Mouse (Mus musculus): Measurements from ENCODE around the gene Hist1h4m.
"Not testable (repeated sequence)": the region's sequence is repeated elsewhere in the genome, so short reads cannot be mapped to it uniquely, and the experiment has no call there.

The Hist1h4m gene

GRCm38 (mm10) chr13:21811539-21811938, at the start of gene Hist1h4m:
Hist1h4m (plus strand) TSS chr13:21811746.
- DNase-seq (ENCODE audit: extremely low read depth, insufficient read length, low spot score): not testable (repeated sequence)

- DNase-seq (ENCODE audit: extremely low read depth, insufficient read length, low spot score): peak; percentile 66
Observed at GRCm38 (mm10) chr13:21778814-21779766, 32.5 kb upstream of the Hist1h4m start.

- peak; percentile 94 for DNase-seq (ENCODE audit: extremely low read depth, insufficient read length, low spot score)
Observed at GRCm38 (mm10) chr13:21779767-21780731, 31.5 kb upstream of the Hist1h4m start, which contains the start of gene Hist1h1b. Hist1h1b (minus strand) TSS chr13:21780625.

- peak; percentile 28 for DNase-seq (ENCODE audit: extremely low read depth, insufficient read length, low spot score)
Observed at GRCm38 (mm10) chr13:21781021-21781555, 30.5 kb upstream of the Hist1h4m start.

- peak; percentile 29 for DNase-seq (ENCODE audit: extremely low read depth, insufficient read length, low spot score)
Observed at GRCm38 (mm10) chr13:21781639-21782038, 29.9 kb upstream of the Hist1h4m start.

GRCm38 (mm10) chr13:21782361-21783254, 28.9 kb upstream of the Hist1h4m start:
- peak; percentile 85 for DNase-seq (ENCODE audit: extremely low read depth, insufficient read length, low spot score)

GRCm38 (mm10) chr13:21783255-21783617, 28.3 kb upstream of the Hist1h4m start, which contains the start of gene Hist1h3i:
Hist1h3i (minus strand) TSS chr13:21783370.
- peak; percentile 89 for DNase-seq (ENCODE audit: extremely low read depth, insufficient read length, low spot score)

GRCm38 (mm10) chr13:21783734-21784161, 27.8 kb upstream of the Hist1h4m start:
- DNase-seq (ENCODE audit: extremely low read depth, insufficient read length, low spot score): peak; percentile 48

- no peak for DNase-seq (ENCODE audit: extremely low read depth, insufficient read length, low spot score)
Observed at GRCm38 (mm10) chr13:21784311-21784710, 27.2 kb upstream of the Hist1h4m start.

GRCm38 (mm10) chr13:21786189-21786898, 25.2 kb upstream of the Hist1h4m start:
- DNase-seq (ENCODE audit: extremely low read depth, insufficient read length, low spot score): peak; percentile 79

- DNase-seq (ENCODE audit: extremely low read depth, insufficient read length, low spot score): peak; percentile 92
Observed at GRCm38 (mm10) chr13:21786899-21787629, 24.5 kb upstream of the Hist1h4m start, which contains the start of the genes Hist1h2an and Hist1h2bp. Hist1h2an (minus strand) TSS chr13:21787218. Hist1h2bp (plus strand) TSS chr13:21787461.

GRCm38 (mm10) chr13:21787760-21788593, 23.6 kb upstream of the Hist1h4m start:
- peak; percentile 63 for DNase-seq (ENCODE audit: extremely low read depth, insufficient read length, low spot score)

- no peak for DNase-seq (ENCODE audit: extremely low read depth, insufficient read length, low spot score)
Observed at GRCm38 (mm10) chr13:21789925-21790324, 21.6 kb upstream of the Hist1h4m start.

GRCm38 (mm10) chr13:21790601-21791283, 20.8 kb upstream of the Hist1h4m start:
- no peak for DNase-seq (ENCODE audit: extremely low read depth, insufficient read length, low spot score)

- no peak for DNase-seq (ENCODE audit: extremely low read depth, insufficient read length, low spot score)
Observed at GRCm38 (mm10) chr13:21795584-21795983, 16.0 kb upstream of the Hist1h4m start.

- DNase-seq (ENCODE audit: extremely low read depth, insufficient read length, low spot score): not testable (repeated sequence)
Observed at GRCm38 (mm10) chr13:21797163-21797562, 14.4 kb upstream of the Hist1h4m start.

GRCm38 (mm10) chr13:21803058-21803457, 8.5 kb upstream of the Hist1h4m start:
- not testable (repeated sequence) for DNase-seq (ENCODE audit: extremely low read depth, insufficient read length, low spot score)
